19 mouse cellular contexts compared by ENCODE assay signal in the genomic region with DNA sequence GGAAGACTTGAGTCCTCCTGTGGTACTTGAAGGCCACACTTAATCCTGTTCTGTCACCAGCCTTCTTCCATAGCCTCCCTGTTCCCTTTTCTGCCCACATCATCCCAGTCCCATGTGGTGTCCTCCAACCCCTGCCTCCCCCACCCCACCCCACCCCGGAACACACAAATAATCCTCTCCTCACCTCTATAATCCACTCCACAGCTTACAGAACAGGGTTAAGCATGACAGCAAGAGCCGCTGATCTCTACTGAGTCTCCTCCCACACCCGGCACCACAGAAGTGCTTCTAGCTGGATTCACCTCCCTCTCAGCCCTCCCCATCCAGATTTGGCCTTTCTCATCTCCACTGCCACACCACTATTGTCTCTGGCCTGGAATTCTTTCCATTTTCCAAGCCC. TPM values are rescaled to one million over a fixed set of nuclear protein-coding genes. Genes with fewer than 3 reads are reported as not detected.
DNase-seq lines count a peak whose midpoint lies in the region; ATAC-seq and TF ChIP-seq lines count a peak whose summit lies in the region.
"Had no signal": no experiment of that assay in that cellular context is flagged by ENCODE, and none has a peak within 500 bp of the region (broad histone marks: within the 10 kb centered on the region; RNA-seq: fewer than 3 reads in every experiment).

No protein-coding gene starts in this region.

- H3K9ac ChIP-seq in intestine, embryonic 15.5 days = no peak overlapping the region
- no peak overlapping the region for H3K9ac ChIP-seq in intestine, postnatal 0 days (ENCODE audit: low read depth, low read length)
- H3K9ac ChIP-seq in neural tube, embryonic 11.5 days (ENCODE audit: low read length) = peak overlapping the region; percentile 78
- no peak overlapping the region for H3K9ac ChIP-seq in forebrain, embryonic 15.5 days (replicated peaks)
- H3K9ac ChIP-seq: embryonic facial prominence, embryonic 12.5 days; limb, embryonic 13.5 days had no signal

- H3K27me3 ChIP-seq in intestine, embryonic 15.5 days (replicated peaks) = peaks cover 64% of the 10 kb centered on the region
- peaks cover 71% of the 10 kb centered on the region for H3K27me3 ChIP-seq in intestine, postnatal 0 days (replicated peaks; ENCODE audit: control insufficient read depth, insufficient read depth, low read length)
- no peaks in the 10 kb centered on the region for H3K27me3 ChIP-seq in neural tube, embryonic 11.5 days (ENCODE audit: control insufficient read depth, insufficient read depth, low read length)
- peaks cover 73% of the 10 kb centered on the region for H3K27me3 ChIP-seq in forebrain, embryonic 15.5 days

- no peak for TF ChIP-seq CTCF in intestine, postnatal 0 days (IDR thresholded peaks at IDR 0.05; ENCODE audit: low read depth)

- H3K4me2 ChIP-seq in intestine, embryonic 15.5 days (replicated peaks) = 0 out of 2 replicates have a peak overlapping the region, but pooled peaks have one; percentile 92
- no peak overlapping the region for H3K4me2 ChIP-seq in intestine, postnatal 0 days (replicated peaks; ENCODE audit: low read depth)
- H3K4me2 ChIP-seq in neural tube, embryonic 11.5 days (ENCODE audit: low read depth) = peak overlapping the region; percentile 74
- H3K4me2 ChIP-seq in forebrain, embryonic 15.5 days (replicated peaks) = no peak overlapping the region

- peaks cover 44% of the 10 kb centered on the region for H3K4me1 ChIP-seq in intestine, embryonic 15.5 days (replicated peaks)
- peaks cover 8% of the 10 kb centered on the region for H3K4me1 ChIP-seq in intestine, postnatal 0 days (replicated peaks; ENCODE audit: control insufficient read depth, insufficient read depth, low read length)
- H3K4me1 ChIP-seq in neural tube, embryonic 11.5 days (ENCODE audit: control insufficient read depth, insufficient read depth, low read length) = peaks cover 74% of the 10 kb centered on the region
- peaks cover 28% of the 10 kb centered on the region for H3K4me1 ChIP-seq in forebrain, embryonic 15.5 days

- H3K36me3 ChIP-seq in intestine, embryonic 15.5 days = no peaks in the 10 kb centered on the region
- H3K36me3 ChIP-seq in intestine, postnatal 0 days (ENCODE audit: control insufficient read depth, insufficient read depth) = no peaks in the 10 kb centered on the region
- no peaks in the 10 kb centered on the region for H3K36me3 ChIP-seq in neural tube, embryonic 11.5 days (ENCODE audit: control insufficient read depth, insufficient read depth, low read length)
- no peaks in the 10 kb centered on the region for H3K36me3 ChIP-seq in forebrain, embryonic 15.5 days
- H3K36me3 ChIP-seq: embryonic facial prominence, embryonic 12.5 days; limb, embryonic 13.5 days had no signal

- H3K4me3 ChIP-seq in intestine, embryonic 15.5 days (replicated peaks) = no peak overlapping the region
- no peak overlapping the region for H3K4me3 ChIP-seq in intestine, postnatal 0 days (ENCODE audit: low read depth, low read length)
- peak overlapping the region; percentile 43 for H3K4me3 ChIP-seq in neural tube, embryonic 11.5 days (ENCODE audit: low read depth, low read length)
- H3K4me3 ChIP-seq in forebrain, embryonic 15.5 days = no peak overlapping the region
- H3K4me3 ChIP-seq: heart, adult 2 months; limb, embryonic 13.5 days had no signal

- no peaks in the 10 kb centered on the region for H3K9me3 ChIP-seq in intestine, embryonic 15.5 days
- H3K9me3 ChIP-seq in intestine, postnatal 0 days (ENCODE audit: control insufficient read depth) = no peaks in the 10 kb centered on the region
- no peaks in the 10 kb centered on the region for H3K9me3 ChIP-seq in neural tube, embryonic 11.5 days (ENCODE audit: control insufficient read depth, low read length)
- H3K9me3 ChIP-seq in forebrain, embryonic 15.5 days = no peaks in the 10 kb centered on the region
- H3K9me3 ChIP-seq: embryonic facial prominence, embryonic 12.5 days; limb, embryonic 13.5 days had no signal

- 27% methylated on average over 3 of the region's 3 CpGs for WGBS in intestine, embryonic 15.5 days
- WGBS in intestine, postnatal 0 days = 19% methylated on average over 3 of the region's 3 CpGs
- WGBS in neural tube, embryonic 11.5 days = 13% methylated on average over 3 of the region's 3 CpGs
- WGBS in forebrain, embryonic 15.5 days = 13% methylated on average over 3 of the region's 3 CpGs

- peak; percentile 80 for DNase-seq in retina, adult 2 months (ENCODE audit: low read depth, low spot score)
- no peak for DNase-seq in retina, embryonic 14.5 days (ENCODE audit: low spot score)
- peak; percentile 48 for DNase-seq in neural tube, embryonic 11.5 days (ENCODE audit: low spot score)
- no peak for DNase-seq in heart, adult 8-10 months (ENCODE audit: low spot score)
- DNase-seq: adrenal gland, postnatal 10 days; B cell, adult 2 months; cerebellum, adult 11-12 months; cerebellum, postnatal 25 days; gastrocnemius, postnatal 10 days; heart, adult 2 months; kidney, postnatal 10 days; lung, postnatal 10 days; right cerebral cortex, postnatal 4 days; thymus, postnatal 4 days had no signal

- H3K27ac ChIP-seq in intestine, embryonic 15.5 days = 0 out of 2 replicates have a peak overlapping the region, but pooled peaks have one; percentile 67
- H3K27ac ChIP-seq in intestine, postnatal 0 days (ENCODE audit: low read depth, low read length) = no peak overlapping the region
- H3K27ac ChIP-seq in neural tube, embryonic 11.5 days (ENCODE audit: low read depth, low read length) = peak overlapping the region; percentile 98
- no peak overlapping the region for H3K27ac ChIP-seq in forebrain, embryonic 15.5 days (replicated peaks)
- H3K27ac ChIP-seq: embryonic facial prominence, embryonic 12.5 days; heart, adult 2 months; limb, embryonic 13.5 days had no signal

- no peak for ATAC-seq in intestine, embryonic 15.5 days
- no peak for ATAC-seq in intestine, postnatal 0 days
- ATAC-seq in neural tube, embryonic 11.5 days (ENCODE audit: insufficient read depth, low FRiP score, low TSS enrichment) = no peak
- ATAC-seq in forebrain, embryonic 15.5 days (replicated peaks) = no peak

RNA-seq across cellular contexts. Expression of a gene that starts 0.9 kb away (rescaled TPM):
- polyA plus RNA-seq in intestine, embryonic 15.5 days (2015; fragmentation: Nextera tagmentation; extraction: Ambion mirVana) = 17.8 and 18.2 TPM in 2 replicates
- 8.6 and 9.2 TPM in 2 replicates for polyA plus RNA-seq in intestine, postnatal 0 days (2015; fragmentation: Nextera tagmentation; extraction: Ambion mirVana)
- polyA plus RNA-seq in neural tube, embryonic 11.5 days (2014; fragmentation: Nextera tagmentation; extraction: Ambion mirVana) = 55.9 and 65.4 TPM in 2 replicates
- polyA plus RNA-seq in forebrain, embryonic 15.5 days (2015; fragmentation: Nextera tagmentation; extraction: Ambion mirVana) = 24.7 and 26.8 TPM in 2 replicates
- 10 to 100 TPM; 10.4 to 16.8 (median 15.2) TPM for total RNA-seq in heart, adult 8-10 months (2022)

Comparison
In these comparisons a context has a peak if more than half of its experiments do, and no peak if none do; other contexts are left out.
1. H3K27ac ChIP-seq: peak in intestine, embryonic 15.5 days (single experiment) and neural tube, embryonic 11.5 days (single experiment); none in intestine, postnatal 0 days (single experiment) and forebrain, embryonic 15.5 days (single experiment).
2. H3K4me2 ChIP-seq: peak in intestine, embryonic 15.5 days (single experiment) and neural tube, embryonic 11.5 days (single experiment); none in intestine, postnatal 0 days (single experiment) and forebrain, embryonic 15.5 days (single experiment).
3. DNase-seq: peak in retina, adult 2 months (single experiment) and neural tube, embryonic 11.5 days (single experiment); none in retina, embryonic 14.5 days (single experiment) and heart, adult 8-10 months (single experiment).